In genomic region chr4:74798173-74798799, GRCm38 (mm10) we compare ENCODE assay signal across 15 mouse cellular contexts.
"Had no signal": no experiment of that assay in that cellular context is flagged by ENCODE, and none has a peak within 500 bp of the region (broad histone marks: within the 10 kb centered on the region; RNA-seq: fewer than 3 reads in every experiment).

No protein-coding gene starts in this region.

- ATAC-seq: intestine, embryonic 15.5 days; liver, embryonic 12.5 days; midbrain, embryonic 16.5 days had no signal

- H3K9me3 ChIP-seq: intestine, embryonic 15.5 days; limb, embryonic 15.5 days; liver, embryonic 12.5 days; midbrain, embryonic 12.5 days had no signal

- DNase-seq: kidney, adult 18-20 months; kidney, postnatal 14 days; layer of hippocampus, postnatal 36 days; lung, embryonic 14.5 days; lung, postnatal 10 days; lung, postnatal 4 days; right cerebral cortex, adult 18-20 months; right cerebral cortex, postnatal 25 days; thymus, postnatal 25 days had no signal

- H3K36me3 ChIP-seq: intestine, embryonic 15.5 days; limb, embryonic 15.5 days; liver, embryonic 12.5 days; midbrain, embryonic 12.5 days had no signal

- H3K9ac ChIP-seq: intestine, embryonic 15.5 days; limb, embryonic 15.5 days; liver, embryonic 12.5 days; lung, embryonic 14.5 days; midbrain, embryonic 12.5 days had no signal

- H3K4me1 ChIP-seq: intestine, embryonic 15.5 days; limb, embryonic 15.5 days; liver, embryonic 12.5 days; midbrain, embryonic 12.5 days had no signal

- H3K27ac ChIP-seq: intestine, embryonic 15.5 days; limb, embryonic 15.5 days; liver, embryonic 12.5 days; midbrain, embryonic 12.5 days; stomach, postnatal 0 days had no signal

- H3K4me3 ChIP-seq: intestine, embryonic 15.5 days; limb, embryonic 15.5 days; liver, embryonic 12.5 days; midbrain, embryonic 12.5 days had no signal

- H3K4me2 ChIP-seq: intestine, embryonic 15.5 days; limb, embryonic 15.5 days; liver, embryonic 12.5 days; lung, embryonic 14.5 days; midbrain, embryonic 12.5 days had no signal

- H3K27me3 ChIP-seq: intestine, embryonic 15.5 days; limb, embryonic 15.5 days; liver, embryonic 12.5 days; midbrain, embryonic 12.5 days had no signal
